Mouse (Mus musculus) adrenal gland, adult 8-10 months (tissue): ENCODE results near the gene Ano4. TPM values are rescaled to one million over a fixed set of nuclear protein-coding genes. Genes with fewer than 3 reads are reported as not detected.

Experiments
- DNase-seq: peaks from one replicate; pipeline ENCODE4 v3.0.0; 2022
- total RNA-seq, 4 experiments: library from RNA; stranded (reverse); gene quantifications; 2 replicates each; pipeline ENCODE4 v1.2.4; 2022

Gene Ano4
- under 1 TPM in 2 of 4 experiments, not detected in 2; 0.20 to 0.28 TPM for total RNA-seq

- peak; percentile 13 for DNase-seq
Measured at GRCm38 (mm10) chr10:89344491-89345195, at the start of gene Ano4. TSS of gene Ano4 (minus strand) at chr10:89344762.

DNA sequence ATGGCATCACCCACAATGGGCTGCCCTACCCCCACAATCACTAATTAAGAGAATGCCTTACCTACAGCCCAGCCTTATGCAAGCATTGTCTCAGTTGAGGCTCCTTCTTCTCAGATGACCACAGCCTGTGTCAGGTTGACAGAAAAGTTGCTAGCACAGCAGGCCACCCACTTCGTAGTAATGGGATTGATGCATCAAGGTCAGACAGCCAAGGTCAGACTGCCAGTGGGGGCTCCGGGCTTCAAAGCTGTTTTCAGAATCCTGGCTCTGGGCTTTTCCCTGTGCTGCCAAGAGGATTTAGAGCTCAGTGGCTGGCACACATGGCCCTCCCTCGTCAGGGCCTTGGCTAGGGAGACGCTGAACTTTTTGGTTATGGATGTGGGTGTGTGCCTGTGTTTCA lies 48.1 kb upstream of the Ano4 start:
- DNase-seq = peak; percentile 32

- DNase-seq = no peak
Measured at GRCm38 (mm10) chr10:89391571-89392163, 47.1 kb upstream of the Ano4 start.

- DNase-seq = no peak
Measured at GRCm38 (mm10) chr10:89386461-89386860, 41.9 kb upstream of the Ano4 start.

GRCm38 (mm10) chr10:89383462-89383861 lies 38.9 kb upstream of the Ano4 start:
- DNase-seq = peak; percentile 54

DNA sequence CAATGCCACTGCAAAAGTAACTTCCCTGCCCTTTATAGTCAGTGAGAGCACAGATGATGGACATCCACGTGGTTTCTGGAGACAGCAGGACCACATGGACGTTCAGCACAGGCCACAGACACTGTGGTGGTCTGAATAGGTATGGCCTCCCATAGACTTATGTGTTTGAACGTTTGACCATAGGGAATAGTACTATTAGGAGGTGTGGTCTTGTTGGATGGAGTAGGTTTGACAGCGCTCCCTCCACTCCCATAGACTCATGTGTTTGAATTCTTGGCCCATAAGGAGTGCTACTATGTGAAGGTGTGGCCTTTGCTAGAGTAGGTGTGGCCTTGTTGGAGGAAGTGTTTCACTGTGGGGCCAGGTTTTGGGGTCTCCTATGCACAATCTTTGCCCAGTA lies 33.2 kb upstream of the Ano4 start:
- DNase-seq = no peak

DNA sequence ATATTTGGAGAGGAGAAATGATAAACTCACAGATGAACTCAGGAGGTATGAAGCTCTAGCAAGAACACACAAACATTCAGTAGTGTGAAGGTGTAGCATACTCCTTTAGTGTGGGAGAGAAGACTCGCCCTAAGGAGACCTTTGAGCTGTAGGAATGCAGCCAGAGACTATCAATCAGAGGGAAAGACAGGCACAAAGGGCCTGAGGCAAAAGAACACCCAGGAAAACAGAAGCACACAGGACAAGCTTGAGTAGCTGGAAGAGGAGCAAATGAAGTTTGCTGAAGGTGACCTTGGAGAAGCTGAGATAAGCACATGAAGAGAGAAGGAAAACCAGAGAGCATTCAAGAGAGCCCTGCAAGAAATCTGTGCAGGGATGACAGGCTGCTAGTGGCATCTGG lies 25.5 kb upstream of the Ano4 start:
- no peak for DNase-seq

DNA sequence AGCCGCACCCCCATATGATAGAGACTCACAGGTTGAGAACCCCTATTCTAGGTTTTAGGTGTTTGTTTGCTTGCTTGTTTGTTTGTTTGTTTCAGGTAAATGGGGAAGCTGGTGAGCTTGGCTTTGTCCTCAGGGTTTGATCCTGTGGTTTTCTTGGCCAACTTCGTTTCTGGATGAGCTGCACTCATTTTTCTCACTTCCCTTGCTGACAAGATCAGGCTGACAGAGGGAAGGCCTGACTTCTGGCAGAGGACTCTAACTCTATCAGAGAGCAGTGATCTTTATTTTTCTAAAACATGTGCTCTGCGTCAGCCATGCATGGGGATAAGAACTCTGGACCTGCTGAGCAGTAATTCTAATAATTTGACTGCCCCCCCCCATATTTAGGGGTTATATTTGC lies 14.4 kb upstream of the Ano4 start:
- no peak for DNase-seq

- no peak for DNase-seq
Measured at GRCm38 (mm10) chr10:89354639-89355038, 10.1 kb upstream of the Ano4 start.

GRCm38 (mm10) chr10:89351416-89351815 lies 6.9 kb upstream of the Ano4 start:
- DNase-seq = no peak

- no peak for DNase-seq
Measured at GRCm38 (mm10) chr10:89345606-89346005, 1.0 kb upstream of the Ano4 start.

- no peak for DNase-seq
Measured at GRCm38 (mm10) chr10:89345196-89345533, 603 bp upstream of the Ano4 start.

DNA sequence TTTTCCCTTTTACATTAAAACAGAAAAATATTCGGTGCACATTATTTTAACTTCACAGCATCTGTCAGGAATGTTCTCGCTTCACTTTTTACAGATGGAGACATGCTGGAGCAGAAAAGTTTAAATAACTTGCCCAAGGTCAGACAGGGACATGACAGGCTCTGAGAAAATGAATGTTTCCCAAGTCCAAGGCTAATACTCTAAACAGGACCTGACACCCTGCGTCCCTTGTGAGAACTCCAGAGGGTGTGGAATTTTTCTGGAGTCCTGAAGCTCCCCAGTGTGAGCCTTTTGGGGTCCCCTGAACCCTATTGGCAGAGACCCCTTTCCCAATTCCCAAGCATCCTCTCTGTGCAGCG lies 451 bp downstream of the Ano4 start:
- DNase-seq = no peak

DNA sequence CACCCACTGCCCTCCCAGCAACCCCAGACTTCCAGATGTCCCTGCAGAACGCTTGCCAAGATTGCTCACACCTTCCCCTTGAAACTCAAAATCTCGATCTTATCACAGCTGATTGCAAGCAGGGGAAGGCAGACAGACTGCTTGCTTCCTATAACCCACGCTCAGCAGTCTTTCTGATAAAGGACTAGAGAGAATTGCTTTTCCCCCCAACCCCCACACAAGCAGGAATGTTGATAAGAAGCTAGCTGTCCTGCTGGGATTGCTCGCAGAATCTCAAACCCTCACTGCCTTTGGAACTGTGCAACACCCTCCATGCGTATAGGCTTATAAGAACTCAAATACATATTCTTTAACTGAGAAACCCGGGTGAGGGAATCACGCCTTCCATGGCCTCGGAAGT lies 846 bp downstream of the Ano4 start:
- no peak for DNase-seq

DNA sequence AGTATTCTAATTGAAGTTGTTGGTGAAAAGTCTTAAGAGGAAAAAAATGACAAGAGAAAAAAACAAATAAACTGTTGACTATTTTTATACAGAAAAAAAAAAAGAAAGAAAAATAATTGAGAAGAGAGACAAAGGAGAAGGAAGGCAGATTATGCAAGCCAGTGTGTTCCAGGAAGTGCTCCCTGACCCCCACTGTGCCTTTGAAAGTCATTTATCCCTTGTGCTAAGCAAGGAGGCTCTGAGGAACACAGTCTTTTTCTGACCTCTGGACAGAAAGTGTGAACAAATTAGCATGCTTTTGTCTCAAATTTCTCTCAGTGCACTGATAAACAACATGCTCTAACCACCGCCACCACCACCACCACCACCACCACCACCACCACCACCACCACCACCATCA lies 14.3 kb downstream of the Ano4 start:
- DNase-seq = no peak

DNA sequence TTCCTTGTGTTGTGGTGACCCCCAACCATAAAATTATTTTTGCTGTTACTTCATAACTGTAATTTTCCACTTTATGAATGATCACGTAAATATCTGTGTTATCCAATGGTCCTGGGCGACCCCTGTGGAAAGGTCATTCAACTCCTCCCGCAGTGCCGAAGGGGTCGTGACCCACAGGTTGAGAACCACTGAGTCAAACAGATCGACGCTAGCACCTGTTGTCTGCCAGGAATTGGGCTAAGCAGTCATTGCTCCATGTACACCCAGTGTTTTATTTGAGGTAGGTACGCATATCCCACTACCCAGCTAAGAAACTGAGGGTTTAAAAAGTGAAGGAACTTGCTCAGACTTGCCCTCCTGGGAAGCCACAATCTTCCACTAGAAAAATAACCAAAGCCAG lies 14.8 kb downstream of the Ano4 start:
- DNase-seq = no peak

GRCm38 (mm10) chr10:89328876-89329275 lies 15.7 kb downstream of the Ano4 start:
- DNase-seq = no peak

DNA sequence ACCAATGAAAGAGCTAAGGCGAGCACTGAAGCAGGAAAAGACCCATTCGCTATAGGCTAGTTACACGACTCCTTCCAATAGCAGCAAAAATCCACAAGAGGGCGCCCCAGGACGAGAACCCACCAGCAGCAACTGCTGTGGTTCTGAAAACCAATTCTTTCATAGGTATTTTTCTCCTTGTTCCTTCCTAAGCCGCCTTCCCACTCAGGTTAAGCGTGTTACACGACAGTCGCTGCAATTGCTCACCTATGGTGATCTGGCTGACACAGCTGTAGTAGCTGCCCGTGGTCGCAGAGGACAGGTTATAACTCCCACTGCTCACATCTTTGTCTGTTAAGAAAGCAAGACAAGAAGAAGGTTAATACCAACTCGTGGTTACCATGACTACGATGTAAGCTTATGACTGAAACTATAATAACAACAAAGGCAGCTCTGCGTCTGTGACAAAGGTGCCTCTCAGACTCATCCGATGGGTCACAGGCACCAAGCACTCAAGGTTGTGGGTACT lies 17.5 kb downstream of the Ano4 start:
- peak; percentile 41 for DNase-seq

DNA sequence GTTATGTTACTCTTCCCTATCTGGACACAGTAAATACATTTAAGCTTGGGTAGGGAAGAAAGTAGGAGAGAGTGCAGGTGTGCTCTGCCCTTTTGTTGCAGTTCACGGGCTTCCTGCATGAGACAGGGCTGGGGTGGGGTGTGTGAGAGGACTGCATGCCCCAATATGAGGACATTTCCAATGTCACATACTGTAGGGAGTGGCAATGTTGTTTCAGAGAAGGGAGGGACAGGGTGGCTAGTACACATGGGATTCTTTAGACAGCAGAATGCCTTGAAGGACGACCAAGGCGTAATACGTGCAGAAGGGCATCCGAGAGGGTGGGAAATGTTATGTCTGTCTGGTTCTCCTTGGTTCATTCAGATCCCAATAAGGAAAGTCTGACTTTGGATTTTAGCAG lies 18.2 kb downstream of the Ano4 start:
- no peak for DNase-seq

- no peak for DNase-seq
Measured at GRCm38 (mm10) chr10:89307566-89307965, 37.0 kb downstream of the Ano4 start.

- no peak for DNase-seq
Measured at GRCm38 (mm10) chr10:89300346-89300745, 44.2 kb downstream of the Ano4 start.

DNA sequence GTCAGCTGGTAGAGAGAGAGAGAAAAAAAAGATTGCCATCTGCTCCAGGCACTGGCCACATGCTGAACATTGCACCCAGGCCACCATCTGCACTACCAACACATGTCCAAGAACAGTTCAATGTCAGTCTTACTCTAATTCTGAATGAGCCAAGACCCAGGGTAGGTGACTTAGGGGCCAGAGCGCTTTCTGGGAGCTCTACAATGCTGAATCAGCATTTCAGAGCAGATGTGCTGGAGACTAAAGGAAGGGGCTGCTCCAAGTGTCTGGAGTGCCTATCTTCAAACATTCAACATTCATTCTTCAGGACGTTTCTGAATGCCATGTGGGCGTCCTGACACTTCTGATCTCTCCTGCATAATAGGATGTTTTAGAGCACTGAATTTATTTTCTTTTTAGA lies 51.8 kb downstream of the Ano4 start:
- no peak for DNase-seq

DNA sequence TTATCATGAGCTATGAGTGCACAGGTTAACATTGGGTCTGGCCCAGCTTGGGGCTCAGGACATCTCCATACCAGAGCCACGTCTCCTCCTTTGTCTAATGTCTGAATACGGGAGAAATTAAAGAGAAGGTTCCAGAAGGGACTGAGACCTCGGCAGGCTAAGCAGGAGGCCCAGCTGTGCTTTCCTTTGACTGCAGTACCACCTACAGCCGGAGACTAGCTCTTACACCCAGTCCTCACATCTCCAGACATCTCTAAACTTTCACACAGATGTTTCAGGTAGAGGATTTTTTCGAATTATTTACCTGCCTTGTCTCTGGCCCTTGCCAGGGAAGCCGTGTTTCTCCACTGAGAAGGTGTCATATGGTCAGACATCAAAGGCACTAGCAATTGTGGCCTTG lies 53.9 kb downstream of the Ano4 start:
- DNase-seq = no peak

DNA sequence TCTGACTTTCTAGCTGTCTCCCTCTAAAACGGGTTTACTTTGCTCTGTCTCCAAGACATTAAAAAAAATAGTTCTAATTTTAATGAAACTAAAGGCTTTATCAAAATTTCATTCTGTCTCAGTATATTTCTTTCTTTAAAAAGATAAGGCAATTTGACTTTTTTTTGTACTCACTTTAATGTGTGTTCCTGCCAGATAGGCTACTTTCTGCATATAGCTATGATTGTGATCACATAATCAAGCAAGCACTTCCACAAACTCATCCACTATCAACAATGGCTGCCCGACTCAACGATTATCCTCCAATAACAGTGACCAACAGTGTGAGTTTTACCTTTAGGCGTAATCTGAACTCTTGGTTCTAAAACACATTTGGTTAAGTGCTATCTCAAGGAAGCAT lies 55.3 kb downstream of the Ano4 start:
- DNase-seq = no peak

DNA sequence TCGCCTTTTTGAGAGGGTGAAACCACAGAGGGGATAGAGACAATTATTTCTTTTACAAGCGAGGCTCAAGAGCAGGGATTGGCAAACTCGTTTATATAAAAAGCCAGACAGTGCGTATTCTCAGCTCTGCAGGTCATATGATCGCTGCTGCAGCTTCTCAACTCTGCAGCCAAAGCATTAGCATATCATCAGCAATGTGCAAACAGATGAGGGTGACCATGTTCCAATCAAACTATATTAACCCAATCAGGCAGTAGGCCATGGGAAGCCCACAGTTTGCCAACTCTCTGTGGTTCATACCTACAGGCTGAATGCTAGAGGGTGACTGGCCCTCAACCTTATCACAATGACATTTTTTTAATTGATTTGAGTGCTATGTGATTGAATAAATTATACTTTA lies 64.2 kb downstream of the Ano4 start:
- DNase-seq = no peak
